Mouse (Mus musculus): ENCODE results near the gene Prss8.

GRCm38 (mm10) chr7:127896384-127896783 is 33.5 kb downstream of the Prss8 start:
- TF ChIP-seq MAZ (IDR thresholded peaks at IDR 0.05; ENCODE audit: low read depth, low read length) (0 out of 2 replicates have a peak, but pooled peaks have one; percentile 31), CTCF (IDR thresholded peaks at IDR 0.05 in 2 of 3, conservative IDR thresholded peaks at IDR 0.05 in 1 of 3; ENCODE audit: control insufficient read depth in 1 of 3, insufficient read depth in 1 of 3, low read depth in 2 of 3, low read length in 3 of 3, poor library complexity in 1 of 3, severe bottlenecking in 1 of 3) (peak; percentile 73 to 86 (median 78)), GATA1 (IDR thresholded peaks at IDR 0.05; ENCODE audit: low read depth, low read length) (no peak), SIN3A (IDR thresholded peaks at IDR 0.05; ENCODE audit: low read length) (no peak), POLR2A (IDR thresholded peaks at IDR 0.05; ENCODE audit: control insufficient read depth in 1 of 2, insufficient read depth in 1 of 2, low read depth in 1 of 2, low read length in 2 of 2, poor library complexity in 1 of 2) (no peak), ZKSCAN1 (IDR thresholded peaks at IDR 0.05; ENCODE audit: low read depth, low read length) (no peak), TAL1 (IDR thresholded peaks at IDR 0.05; ENCODE audit: low read length) (no peak), TCF12 (IDR thresholded peaks at IDR 0.05; ENCODE audit: low read depth, low read length) (no peak), UBTF (IDR thresholded peaks at IDR 0.05; ENCODE audit: borderline replicate concordance, insufficient read depth, low read depth, low read length) (no peak)
